Mouse (Mus musculus) kidney, postnatal 25 days (tissue): Measurements from ENCODE around the gene Baz2b.

ENCODE experiments used
- DNase-seq, 2 experiments: peaks; one replicate each; pipeline ENCODE4 v3.0.0; 2021; ENCODE audit warnings: mixed read lengths in 2 of 2

Baz2b gene

DNA sequence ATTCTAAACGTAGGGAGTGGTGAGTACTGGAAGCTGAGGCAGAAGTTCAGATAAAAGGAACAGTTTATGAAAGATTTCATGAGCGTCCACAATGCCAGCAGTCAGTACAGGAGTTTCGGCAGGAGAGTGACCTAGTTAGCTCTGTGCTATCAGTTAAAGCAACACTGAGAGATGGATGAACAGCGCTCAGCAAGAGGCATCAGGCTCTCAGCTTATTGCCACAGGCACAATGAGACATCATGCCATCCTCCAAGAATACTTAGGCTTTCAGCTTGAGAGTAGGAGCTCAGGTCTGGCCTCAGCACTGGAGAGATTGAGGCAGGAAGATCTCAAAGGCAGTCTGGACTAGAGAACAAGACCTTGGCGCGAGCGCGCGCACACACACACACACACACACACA is 160.3 kb downstream of the Baz2b start:
- DNase-seq = no peak

DNA sequence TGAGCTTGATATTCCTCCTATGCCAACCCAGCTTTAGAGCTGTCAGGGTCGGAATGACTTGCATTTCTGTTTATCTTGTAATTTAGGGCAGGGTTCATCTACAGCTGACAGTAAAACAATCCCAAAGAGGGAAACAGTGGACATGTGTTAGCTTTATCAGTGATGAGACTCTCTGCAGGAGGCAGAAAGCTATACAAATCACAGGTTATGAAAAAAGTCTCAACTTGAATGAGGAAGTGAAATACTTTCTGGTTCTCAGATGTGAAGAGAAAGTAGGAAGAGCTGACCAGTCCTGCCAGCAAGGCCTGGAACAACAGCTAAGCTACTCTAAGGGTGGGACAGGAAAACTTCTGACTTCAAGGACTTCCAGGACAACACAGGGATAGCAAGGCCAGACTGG is 163.6 kb downstream of the Baz2b start:
- no peak for DNase-seq

DNA sequence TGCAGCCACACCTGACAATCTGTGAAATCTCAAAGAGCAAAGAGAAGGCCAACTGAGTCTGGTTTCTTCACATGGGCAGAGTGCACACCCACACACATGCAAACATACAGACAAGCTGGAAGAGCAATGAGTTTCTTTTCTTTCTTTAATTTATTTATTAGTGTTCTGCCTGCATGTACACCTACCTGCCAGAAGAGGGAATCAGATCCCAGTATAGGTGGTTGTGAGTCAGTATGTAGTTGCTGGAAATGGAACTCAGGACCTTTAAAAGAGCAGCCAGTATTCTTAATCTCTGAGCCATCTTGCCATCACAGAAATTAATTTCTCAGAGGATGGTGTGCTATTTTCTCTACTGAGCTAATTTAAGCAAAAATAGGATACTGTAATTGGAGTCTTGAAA is 164.7 kb downstream of the Baz2b start:
- DNase-seq = no peak

DNA sequence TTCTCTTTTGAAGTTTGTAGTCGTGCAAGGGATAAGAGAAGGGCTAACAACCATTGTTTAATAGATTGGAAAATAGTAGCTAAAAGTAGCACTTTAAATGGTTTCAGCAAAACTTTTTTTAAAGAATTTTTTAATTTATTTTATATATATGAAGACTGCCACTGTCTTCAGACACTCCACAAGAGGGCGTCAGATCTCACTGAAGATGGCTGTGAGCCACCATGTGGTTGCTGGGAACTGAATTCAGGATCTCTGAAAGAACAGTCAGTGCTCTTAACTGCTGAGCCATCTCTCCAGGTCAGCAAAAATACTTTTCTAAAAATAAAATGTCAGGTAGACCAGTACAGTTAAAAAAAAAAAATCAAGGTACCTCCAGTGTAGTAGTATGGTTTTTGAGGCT is 165.1 kb downstream of the Baz2b start:
- no peak for DNase-seq

DNA sequence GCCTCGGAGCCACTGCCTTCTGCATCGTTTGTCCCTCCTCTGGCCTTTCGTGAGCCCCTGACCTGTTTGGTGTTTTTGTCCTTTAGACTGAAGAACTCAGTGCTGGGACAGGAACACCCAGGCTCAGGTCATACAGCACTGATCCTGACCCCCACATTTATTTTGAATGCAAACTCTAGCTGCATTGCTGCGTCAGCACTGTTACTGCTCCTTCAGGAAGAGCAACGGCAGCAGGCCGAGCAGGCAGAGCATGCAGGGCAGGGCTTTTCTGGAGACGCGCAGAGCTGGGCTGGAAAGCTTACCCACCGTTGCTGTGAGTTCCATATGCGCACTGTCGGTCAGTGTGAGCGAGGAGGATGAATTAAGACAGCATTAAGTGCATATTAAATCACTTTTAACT is 166.9 kb downstream of the Baz2b start:
- peak; percentile 30 to 48 for DNase-seq

DNA sequence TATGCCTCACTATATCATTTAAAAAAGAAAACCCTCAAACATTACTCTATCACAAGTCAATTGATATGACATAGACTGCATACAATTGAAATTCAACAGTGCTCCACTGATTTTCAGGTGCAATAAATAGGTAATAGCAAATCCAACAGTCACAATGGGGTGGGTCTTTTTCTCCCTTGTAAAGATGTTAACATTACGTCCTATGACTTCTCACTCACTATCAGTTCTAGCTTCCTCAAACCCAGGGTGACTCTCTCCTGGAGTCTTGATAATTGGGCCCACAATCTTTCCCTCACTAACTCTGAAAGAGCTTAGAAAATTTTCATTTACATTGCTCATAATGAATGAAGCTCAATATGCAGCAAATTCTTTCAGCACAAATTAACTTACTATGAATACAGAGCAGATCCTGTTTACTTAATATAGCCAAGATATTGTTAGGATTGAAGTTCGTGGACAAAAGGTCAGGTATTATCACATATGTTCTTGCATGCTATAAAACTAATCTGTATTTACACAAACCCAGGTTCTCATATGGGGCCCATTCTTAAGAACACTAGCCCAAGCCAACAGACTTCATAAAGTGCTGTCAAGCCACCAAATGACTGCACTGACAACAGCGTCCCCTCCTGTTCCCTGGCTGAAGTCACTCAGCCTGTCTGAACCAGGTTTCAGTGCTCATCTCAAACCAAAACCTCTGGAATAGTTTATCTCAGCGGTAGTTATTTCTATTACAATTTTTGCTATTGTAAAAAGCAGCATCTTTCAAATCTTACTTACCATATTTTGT is 168.0 kb downstream of the Baz2b start:
- no peak for DNase-seq

DNA sequence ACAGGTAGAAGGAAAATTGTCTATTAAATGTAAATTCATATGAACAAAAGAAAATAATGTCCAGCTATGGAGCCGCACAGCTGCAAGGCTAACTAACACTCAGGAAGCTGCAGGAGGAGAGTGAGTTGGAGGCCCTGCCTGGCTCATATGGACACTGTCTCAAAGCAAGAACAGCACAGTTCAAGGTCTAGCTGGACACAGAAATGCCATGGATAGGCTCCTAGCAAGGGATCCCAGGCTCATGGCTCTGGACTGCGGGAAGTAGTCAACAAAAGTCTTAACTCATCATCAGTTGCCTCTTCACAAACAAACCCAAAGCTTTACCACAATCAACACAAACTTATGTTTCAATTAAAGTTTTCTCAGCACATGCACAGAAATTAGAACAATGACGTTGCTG is 169.5 kb downstream of the Baz2b start:
- DNase-seq = peak in 1 of 2 experiments; percentile 20

DNA sequence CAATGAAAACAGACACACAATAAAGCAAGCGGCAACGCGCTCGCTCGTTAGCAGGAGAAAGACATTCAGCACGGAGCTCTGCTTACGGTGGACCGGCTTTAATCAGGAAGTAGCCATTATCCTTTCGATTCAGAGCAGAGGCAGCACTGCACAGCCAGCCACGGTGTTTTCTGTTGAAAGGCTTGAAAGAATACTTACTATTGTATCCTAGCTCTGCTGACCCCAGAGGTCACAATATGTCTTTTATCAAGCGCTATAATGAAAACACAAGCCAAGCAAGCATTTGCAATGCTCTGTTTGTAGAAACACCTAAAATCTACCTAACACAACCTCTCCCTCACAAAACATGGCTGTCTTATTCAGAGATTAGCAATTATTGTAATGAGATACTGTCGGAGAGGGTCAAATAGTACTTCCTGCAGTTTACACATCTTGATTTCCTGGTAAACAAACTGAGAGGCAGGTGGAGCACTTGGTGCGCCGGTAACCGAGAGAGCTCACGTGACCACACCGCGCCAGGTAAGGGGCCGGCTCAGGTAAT is 172.6 kb downstream of the Baz2b start:
- DNase-seq = peak; percentile 51 to 76

DNA sequence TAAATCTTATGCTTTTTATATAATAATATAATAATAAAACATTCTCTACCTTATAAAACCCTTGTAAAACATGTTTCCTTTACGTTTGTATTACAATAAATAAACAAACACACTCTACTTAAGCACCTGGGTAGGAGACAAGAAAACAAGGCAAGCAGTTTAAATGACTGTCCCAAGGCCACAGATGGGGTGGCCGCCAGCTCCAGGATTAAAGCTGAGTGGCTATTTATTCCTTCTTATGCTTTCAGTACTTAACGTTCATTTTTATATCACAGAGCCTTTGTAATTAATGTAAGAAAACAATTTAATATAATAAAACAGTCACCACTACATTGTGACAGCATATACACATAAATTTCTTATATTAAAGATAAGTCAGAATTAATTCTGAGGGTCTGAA is 173.3 kb downstream of the Baz2b start:
- DNase-seq = no peak

DNA sequence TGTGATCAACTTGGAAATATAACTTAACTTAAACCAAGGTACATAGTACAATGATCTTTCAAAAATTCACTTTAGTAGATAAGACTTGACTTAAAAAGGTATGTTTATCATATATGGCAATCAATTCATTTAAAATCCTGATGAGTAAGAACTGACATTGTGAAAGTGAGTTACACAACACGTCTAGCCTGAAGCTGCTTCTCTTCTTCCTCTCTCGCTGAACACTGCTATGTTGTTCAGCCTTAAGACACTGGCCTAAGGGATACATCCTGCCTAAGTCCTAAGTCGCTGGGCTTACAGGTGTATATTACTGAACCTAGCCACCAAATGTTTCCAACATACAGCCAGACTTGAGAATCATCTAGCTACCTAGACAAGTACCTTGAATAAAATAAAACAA is 178.6 kb downstream of the Baz2b start:
- DNase-seq = no peak

DNA sequence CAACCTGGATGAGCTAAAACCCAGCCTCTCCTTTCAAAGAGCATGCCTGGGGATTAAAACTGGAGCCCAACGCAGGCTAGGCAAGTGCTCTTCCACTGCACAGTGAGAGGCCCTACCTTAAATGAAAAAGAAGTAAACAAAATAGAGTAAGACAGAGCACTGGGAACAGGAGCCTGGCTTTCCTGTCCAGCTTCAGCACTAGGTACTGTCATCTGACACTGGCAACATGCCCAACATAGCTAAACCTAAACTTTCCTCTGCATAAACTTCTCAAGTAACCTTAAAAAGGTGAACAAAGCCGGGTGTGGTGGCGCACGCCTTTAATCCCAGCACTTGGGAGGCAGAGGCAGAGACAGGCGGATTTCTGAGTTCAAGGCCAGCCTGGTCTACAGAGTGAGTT is 180.6 kb downstream of the Baz2b start:
- DNase-seq = no peak

DNA sequence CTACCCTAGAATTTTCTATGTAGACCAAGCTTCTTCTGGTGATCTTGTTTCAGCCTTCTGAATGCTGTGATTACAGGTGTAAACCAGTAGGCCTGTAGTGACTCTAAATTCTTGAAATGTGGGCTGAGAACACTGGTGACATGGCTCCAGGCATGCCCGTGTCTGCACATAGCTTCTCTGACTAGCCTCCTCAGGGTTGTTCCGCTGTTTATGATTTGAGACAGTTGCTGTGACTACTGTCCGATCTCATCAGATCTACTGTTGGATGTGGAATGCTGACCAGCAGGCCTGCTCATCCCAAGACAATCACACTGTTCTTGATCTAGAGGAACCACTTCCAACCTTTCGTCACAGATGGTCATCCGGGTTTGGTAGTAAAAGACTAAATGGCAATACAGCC is 182.5 kb downstream of the Baz2b start:
- no peak for DNase-seq

DNA sequence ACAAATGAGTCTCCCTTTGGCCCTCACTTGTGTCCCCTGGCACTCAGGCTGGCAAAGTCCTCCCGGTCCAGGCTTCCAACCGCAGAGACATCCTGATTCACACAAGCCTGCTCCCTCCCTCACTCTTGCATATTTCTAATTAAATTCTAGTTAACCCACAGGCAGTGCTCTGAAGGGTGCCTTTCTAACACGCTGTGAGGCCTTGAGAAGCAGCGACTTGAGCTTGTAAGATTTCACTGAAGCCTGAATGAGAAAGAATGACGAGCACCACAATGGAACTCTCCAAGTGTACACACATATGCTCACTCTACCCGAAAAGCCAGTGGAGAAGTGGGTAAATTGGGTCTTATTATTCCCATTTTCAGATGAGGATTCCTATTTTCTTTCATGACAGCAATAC is 183.1 kb downstream of the Baz2b start:
- no peak for DNase-seq

DNA sequence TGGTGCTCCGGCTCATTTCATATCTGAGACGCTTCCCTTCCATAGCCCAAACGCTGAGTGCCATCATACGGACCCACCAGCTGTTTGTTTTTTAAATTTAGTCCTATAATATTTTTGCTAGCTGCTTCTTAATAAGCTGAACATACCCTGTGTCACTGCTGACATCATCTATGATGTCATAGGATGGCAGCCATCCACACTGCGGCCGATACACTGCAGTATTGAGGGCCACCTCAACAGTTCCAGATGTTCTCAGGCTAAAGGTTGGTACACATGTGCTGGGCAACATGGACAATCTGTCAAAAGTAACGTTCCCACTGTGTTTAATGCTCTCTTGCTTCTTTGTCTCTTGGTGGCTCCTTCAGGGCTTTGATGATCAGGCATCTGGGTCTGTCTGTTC is 185.9 kb downstream of the Baz2b start:
- DNase-seq = no peak

DNA sequence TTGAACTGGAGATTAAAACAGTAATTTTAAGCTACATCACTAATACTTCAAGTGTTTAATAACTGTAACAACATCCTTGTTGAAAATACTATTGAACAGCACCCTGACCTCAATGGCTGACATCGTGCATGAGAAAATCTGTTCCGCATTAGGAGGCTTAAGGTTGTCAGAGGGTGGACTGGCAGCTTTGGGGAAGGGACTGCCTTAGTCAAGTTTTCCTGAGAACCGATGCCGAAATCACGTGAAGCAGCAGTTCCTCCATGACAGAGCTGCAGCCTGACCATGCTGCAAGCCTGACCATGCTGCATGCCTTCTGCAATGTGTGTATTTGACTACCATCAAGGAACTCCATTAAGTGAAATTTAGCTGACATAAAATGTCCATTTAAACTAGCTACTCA is 188.1 kb downstream of the Baz2b start:
- no peak for DNase-seq

DNA sequence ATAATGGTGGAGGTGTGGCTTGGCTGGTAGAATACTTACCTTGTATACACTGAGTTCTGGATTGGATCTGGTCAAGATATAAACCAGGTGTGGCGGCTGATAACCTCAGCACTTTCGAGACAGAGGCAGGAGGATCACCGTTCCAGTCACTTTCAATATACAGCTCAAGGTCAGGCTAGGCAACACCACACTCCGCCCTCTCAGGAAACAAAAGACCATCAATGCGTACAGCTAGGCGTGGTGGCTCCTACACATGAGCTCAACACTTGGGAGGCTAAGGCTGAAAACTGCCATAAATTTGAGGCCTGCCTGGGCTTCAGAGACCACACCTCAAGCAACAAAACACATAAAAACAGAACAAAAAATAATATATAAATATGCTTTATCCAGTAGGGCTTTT is 188.5 kb downstream of the Baz2b start:
- DNase-seq = no peak

DNA sequence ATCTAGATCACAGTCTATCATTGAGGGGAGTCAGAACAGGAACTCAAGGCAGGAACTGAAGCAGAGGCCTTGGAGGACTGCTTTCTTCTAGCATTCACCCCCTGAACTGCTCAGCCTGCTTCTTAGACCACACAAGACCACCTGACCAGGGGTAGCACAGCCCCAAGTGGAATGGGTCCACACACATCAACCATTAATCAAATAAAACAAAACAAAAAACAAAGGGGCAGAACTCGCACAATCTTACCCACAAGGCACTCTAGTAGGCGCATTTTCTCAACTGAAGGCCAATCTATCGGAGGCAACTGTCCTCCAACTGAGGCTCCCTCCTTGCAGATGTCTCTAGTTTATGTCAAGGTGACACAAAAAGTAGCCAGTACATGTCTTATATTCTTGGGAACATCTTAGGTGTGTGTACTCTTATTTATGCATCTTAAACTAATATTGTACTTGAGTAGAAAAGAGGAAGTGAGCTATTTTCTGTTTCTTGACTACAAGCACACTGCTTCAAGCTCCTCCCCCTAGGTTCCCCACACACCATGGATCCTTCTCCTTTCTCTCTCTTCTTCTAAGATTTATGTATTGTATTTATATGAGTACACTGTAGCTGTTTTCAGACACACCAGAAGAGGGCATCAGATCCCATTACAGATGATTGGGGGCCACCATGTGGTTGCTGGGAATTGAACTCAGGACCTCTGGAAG is 189.9 kb downstream of the Baz2b start:
- no peak for DNase-seq

DNA sequence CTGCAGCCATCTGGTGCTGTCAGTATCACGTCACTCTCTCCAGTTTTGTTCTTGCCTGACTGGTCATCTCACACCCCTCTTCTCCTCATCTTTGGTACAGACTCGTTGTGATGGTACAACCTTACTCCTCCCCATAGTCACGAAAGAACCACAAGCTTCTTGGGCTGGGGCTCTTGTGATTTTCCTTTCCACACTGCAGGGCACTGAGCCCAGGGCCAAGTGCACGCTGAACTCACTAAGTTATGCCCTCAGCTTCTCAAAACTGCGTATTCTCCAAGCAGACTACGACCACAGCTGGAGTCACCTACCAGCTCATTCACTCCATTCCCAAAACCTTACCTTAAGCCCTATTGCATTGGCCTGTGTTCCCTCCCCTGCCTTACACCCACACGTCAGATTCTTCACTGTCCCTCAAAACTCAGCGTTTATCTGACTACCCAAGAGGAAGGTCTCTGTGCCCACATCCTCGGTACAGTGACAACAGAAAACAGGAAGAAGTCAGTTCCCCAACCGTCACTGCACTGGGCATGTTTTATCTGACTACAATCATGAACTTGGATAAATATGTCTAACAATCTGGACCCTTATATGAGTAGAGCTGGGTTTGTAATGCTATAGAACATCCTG is 190.7 kb downstream of the Baz2b start:
- DNase-seq = no peak

DNA sequence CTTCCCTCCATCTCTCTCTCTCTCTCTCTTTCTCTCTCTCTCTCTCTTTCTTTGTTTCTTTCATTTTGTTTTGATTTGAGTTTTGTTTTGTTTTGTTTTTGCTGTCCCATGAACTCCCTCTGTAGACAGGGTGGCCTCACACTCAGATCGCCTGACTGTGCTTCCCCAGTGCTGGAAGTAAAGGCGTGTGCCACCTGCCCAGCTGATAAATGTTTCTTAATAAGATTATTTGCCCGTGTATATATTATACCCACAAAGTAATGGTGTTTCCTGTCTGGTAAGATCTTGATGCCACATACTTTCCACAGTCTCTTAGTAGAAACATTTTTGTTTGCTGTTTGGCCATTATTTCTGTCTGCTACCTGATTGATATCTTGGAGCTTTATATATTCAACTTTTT is 198.1 kb downstream of the Baz2b start:
- no peak for DNase-seq

DNA sequence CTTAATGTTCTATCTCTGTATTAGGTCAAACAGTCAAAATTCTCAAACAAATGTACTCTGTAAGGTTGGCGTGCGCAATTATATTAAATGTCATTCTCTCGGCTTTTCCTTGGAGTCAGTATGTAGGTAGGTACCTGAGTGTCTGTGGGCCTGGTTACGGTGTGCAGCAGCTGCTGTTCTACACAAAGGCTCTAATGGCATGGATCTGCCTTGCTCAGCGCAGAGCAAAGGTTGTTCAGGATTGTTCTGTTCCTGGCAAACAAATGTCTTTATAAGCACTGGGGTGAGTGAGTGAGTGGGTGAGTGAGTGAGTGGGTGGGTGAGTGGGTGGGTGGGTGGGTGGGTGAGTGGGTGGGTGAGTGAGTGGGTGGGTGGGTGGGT is 206.0 kb downstream of the Baz2b start:
- DNase-seq = no peak

DNA sequence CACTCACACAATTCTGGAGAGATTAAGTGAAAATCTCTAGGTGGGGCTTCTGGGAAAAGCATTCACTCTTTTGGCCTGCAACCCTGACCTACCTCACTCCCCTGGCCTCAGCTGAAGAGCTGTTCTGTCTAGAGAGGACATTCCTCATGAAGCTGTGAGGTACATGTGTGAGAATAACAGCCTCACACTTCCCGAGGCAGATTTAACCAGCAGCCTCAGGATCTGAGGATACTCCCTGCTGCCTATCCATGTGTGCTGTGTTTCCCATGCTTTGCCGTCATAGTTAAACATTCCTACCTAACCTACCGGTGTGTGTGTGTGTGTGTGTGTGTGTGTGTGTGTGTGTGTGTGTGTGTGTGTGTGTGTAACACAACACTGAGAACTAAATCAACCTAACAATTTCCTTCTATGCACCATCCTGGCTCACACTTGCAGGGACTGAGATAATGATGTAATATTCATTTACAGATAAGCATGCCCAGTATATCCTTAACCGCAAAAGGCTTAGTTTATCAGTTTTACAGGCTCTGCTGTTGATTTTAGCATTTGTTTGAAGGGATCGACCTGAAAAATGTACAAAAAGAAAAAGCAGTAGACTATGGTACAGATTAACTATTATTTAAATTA is 206.5 kb downstream of the Baz2b start:
- no peak for DNase-seq

DNA sequence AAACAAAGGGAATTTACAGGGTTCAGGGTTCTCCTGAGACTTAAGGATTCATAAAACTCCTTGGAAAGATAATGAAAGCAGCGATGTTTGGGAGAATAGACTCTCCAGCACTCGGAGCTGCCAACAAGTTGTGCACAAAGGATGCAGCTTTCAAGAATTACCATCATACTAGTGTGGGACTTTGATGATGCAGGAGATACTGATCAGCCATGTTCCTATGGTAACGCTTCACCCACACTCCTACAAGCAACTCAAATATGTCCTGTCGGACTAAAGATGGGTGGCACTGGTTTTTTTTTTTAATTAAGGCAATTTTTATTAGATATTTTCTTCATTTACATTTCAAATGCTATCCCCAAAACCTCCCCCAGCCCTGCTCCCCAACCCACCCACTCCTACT is 209.4 kb downstream of the Baz2b start:
- DNase-seq = no peak

DNA sequence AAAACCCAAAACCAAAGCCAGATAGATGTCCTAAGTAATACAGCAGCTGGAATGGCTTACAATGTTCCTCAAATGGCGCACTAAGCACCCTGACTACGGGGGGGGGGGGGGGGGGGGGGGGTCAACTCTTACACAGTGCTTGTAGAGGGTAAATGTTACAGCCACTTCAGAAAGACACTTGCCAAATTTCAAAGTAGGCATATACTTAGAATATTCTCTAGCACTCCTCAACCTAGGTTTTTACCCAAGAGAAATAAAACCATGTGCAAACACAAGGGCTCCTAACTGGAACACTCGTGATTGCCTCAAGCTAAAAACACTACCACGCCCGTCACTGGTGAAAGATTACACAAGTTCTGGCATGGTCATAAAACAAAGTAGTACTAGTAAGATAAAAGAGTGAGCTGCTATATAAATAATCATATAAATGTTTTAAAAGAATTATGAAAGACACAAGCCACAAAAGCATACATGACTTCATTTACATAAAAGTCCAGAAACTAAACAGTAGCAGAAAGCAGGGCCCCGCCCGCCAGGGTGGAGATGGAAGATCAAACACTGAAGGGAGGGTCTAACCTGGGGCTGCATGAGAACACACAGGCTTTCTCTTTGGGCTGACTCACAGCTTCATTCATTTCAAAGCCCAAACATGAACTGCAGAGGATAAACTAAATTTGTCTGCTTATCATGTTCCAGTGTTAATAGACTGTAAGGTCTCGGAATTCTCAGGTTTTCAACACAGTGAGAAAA is 212.0 kb downstream of the Baz2b start:
- DNase-seq = no peak
